Mouse (Mus musculus) heart, adult 18-20 months (tissue): ENCODE data around the gene Zik1. TPM values are rescaled to one million over a fixed set of nuclear protein-coding genes. Genes with fewer than 3 reads are reported as not detected.

Source experiments
- DNase-seq, 2 experiments: peaks; one replicate each; pipeline ENCODE4 v3.0.0; 2021 to 2022; ENCODE audit warnings: mixed read lengths in 1 of 2
- long read RNA-seq, 2 experiments: library from polyadenylated mRNA; stranded (forward); transcript quantifications; one replicate each; pipeline ENCODE4 v2.0.0; 2021
- total RNA-seq, 2 experiments: library from RNA; stranded (reverse); gene quantifications; 2 replicates each; pipeline ENCODE4 v1.2.3; 2021

Gene Zik1
- 1 to 10 TPM; 1.5 to 1.8 TPM for total RNA-seq
- long read RNA-seq, experiment 1, result 0 reads
- long read RNA-seq, experiment 2, result 0 reads

- DNase-seq, result peak; percentile 68 to 77
Observed at GRCm38 (mm10) chr7:10494786-10495521, at the start of gene Zik1. Zik1 (minus strand) TSS chr7:10495394.

DNA sequence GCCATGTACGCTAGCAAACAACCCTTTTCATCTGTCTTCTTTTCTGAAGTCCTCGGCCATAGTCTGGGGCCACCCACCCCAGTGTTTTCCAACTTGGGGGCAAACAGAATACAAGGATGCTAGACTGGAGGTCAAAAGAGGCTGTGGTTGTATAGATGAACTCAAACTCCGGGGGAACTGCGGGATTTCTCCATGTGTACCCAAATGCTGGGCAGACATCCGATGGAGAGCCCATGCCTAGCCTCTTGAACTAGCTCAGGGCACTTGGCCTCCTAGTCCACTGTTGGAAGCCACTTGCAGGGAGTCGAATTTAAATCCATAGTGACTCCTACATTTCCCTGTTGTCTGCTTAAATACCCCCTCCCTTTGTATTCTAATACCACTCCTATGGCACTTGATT lies 384 bp upstream of the Zik1 start:
- DNase-seq, result no peak

DNA sequence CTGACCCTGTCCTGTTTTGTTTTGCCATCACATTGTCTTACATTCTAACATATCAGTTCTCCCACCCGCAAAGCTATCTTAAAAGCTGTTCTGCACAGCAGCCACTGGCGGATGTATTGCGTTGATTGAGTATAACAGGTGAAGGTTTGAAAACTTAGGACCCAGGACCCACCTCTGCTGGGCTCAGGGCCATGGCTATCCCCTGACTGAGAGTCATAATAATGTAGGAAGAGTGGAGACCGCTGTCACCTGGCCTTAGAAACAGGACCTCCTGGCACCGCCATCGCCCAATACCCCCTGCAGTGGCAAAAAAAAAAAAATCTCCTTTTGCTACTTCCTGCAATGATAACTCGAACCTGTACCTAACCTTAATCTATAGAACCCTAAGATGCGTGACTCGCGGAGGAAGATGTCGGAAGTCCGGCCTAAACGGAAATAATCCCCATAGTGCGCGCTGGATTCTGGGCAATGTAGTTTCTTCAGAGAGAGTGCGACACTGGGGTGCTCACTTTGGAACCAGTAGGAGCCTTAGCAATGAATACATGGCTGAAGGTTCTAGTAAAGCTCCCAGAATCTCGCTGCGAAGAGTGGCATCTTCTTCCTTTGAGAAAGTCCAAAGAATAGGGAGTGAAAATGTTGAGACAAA lies 14.5 kb downstream of the Zik1 start:
- DNase-seq, result peak in 1 of 2 experiments; percentile 2

GRCm38 (mm10) chr7:10479813-10480212 lies 15.4 kb downstream of the Zik1 start:
- DNase-seq, result no peak

- DNase-seq, result no peak
Observed at GRCm38 (mm10) chr7:10458166-10458565, 37.0 kb downstream of the Zik1 start.

- DNase-seq, result no peak
Observed at GRCm38 (mm10) chr7:10443031-10443430, 52.2 kb downstream of the Zik1 start, which contains the start of gene Vmn1r67. Vmn1r67 (plus strand) TSS chr7:10443331.

Other genes starting within 250 kb of the Zik1 start
- gene Vmn1r66, start 217.4 kb downstream of the Zik1 start, total RNA-seq, result not detected
- not detected for gene Vmn1r67, start 52.1 kb downstream of the Zik1 start, total RNA-seq
- gene Vmn1r68, start 63.1 kb upstream of the Zik1 start, total RNA-seq, result not detected
- gene Vmn1r69, start 118.3 kb upstream of the Zik1 start, total RNA-seq, result not detected
- gene Vmn1r70, start 136.1 kb upstream of the Zik1 start, total RNA-seq, result not detected
- gene Nlrp4b, start 192.4 kb upstream of the Zik1 start, total RNA-seq, result not detected